Mouse (Mus musculus) lung, postnatal 0 days (tissue): Measurements from ENCODE around the gene Rabep2. TPM values are rescaled to one million over a fixed set of nuclear protein-coding genes. Genes with fewer than 3 reads are reported as not detected.

Experiments used
- ATAC-seq: fragments of 200-750 bp; cut with Nextera tagmentation; 2 replicates; pipeline ENCODE4 v1.8.0; 2017; ENCODE audit warnings: moderate library complexity
- DNase-seq: peaks from one replicate; pipeline ENCODE4 v3.0.0-alpha.2; 2016; ENCODE audit warnings: low spot score
- H3K27ac ChIP-seq: fragments of 300-500 bp; sonication (generic); 2 replicates; pipeline ENCODE4 v1.5.1; 2014; ENCODE audit warnings: antibody characterized with exemption, mild to moderate bottlenecking, low read length, mixed read lengths
- H3K27me3 ChIP-seq: fragments of 300-500 bp; sonication (generic); replicated peaks from 2 replicates; pipeline ENCODE4 v1.6.1; 2014; ENCODE audit warnings: low read length, mixed read lengths; ENCODE audit not compliant: insufficient read depth
- H3K36me3 ChIP-seq: fragments of 300-500 bp; sonication (generic); 2 replicates; pipeline ENCODE4 v1.6.1; 2014; ENCODE audit warnings: low read length, mixed read lengths; ENCODE audit not compliant: insufficient read depth
- H3K4me1 ChIP-seq: fragments of 300-500 bp; sonication (generic); 2 replicates; pipeline ENCODE4 v1.6.1; 2014; ENCODE audit warnings: antibody characterized with exemption, low read depth, low read length, mixed read lengths; ENCODE audit not compliant: insufficient read depth
- H3K4me2 ChIP-seq: fragments of 300-500 bp; sonication (generic); replicated peaks from 2 replicates; pipeline ENCODE4 v1.6.1; 2014; ENCODE audit warnings: low read depth, mild to moderate bottlenecking, low read length, moderate library complexity, mixed read lengths
- H3K4me3 ChIP-seq: fragments of 300-500 bp; sonication (generic); 2 replicates; pipeline ENCODE4 v1.5.1; 2014; ENCODE audit warnings: low read depth, low read length
- H3K9ac ChIP-seq: fragments of 300-500 bp; sonication (generic); replicated peaks from 2 replicates; pipeline ENCODE4 v1.6.1; 2014; ENCODE audit warnings: low read depth, mild to moderate bottlenecking
- H3K9me3 ChIP-seq: fragments of 300-500 bp; sonication (generic); 2 replicates; pipeline ENCODE4 v1.6.1; 2016; ENCODE audit warnings: low read length, mixed read lengths
- CTCF ChIP-seq: IDR thresholded peaks from 2 replicates; pipeline ENCODE4 v1.5.1; 2016; ENCODE audit warnings: antibody characterized with exemption, mild to moderate bottlenecking
- EP300 ChIP-seq: IDR thresholded peaks from 2 replicates; pipeline ENCODE4 v1.6.1; 2016; ENCODE audit warnings: antibody characterized with exemption, mild to moderate bottlenecking, control low read depth
- WGBS: fragments of 180-500 bp; shearing (Covaris S2); extraction: QIAGEN DNeasy Blood & Tissue Kit; methylation state at CpG from one replicate; pipeline ENCODE4 v1.1.7; 2014; 5-methylcytosine and 5-hydroxymethylcytosine counted together
- polyA plus RNA-seq: library from polyadenylated mRNA; unstranded; fragments of >200 nt; fragmentation: Nextera tagmentation; extraction: Ambion mirVana; gene quantifications from 2 replicates; pipeline ENCODE4 v1.2.1, GENCODE M21; 2015

The Rabep2 gene
- polyA plus RNA-seq, 1 experiment from 2014 or later: 28.3 TPM

DNA sequence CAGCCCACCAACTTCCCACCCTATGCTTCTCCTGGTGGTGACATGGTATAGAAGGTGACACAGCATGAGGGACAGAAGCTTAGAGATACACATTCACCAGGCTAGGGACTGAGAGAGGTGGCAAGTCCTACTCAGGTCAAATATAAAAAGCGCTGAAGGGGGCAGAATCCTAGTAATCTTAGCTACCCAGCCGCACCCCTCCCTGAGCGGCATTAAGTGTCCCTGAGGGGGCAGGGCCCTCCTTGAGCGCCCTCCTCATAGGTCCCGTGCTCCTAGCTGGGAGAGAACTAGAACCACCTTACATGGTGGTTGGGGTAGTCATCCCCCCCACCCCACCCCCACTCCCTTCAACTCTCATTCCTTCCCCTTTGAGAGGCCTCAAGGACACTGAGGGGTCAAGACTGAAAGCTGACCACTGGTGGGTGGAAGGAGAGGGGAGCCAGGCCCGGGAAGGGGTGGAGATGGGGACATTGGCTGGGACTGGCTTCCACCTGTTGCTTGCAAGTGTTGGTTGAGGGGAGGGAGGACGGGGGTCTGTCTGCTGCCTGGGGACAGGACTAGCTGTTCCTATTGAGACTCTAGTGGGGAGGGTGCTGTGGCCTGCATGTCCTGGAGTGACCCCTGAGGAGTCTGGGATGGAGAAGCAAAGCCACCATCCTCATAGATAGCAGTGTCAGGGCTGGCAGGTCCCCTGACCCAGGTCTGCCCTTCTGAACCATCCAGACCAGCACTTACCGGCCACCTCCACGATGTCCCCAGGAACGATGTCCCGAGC lies 30.5 kb downstream of the Rabep2 start:
- no peak for DNase-seq
- Histone ChIP-seq H3K9me3 (no peaks in the 10 kb centered on the region), H3K27ac (no peak overlapping the region), H3K4me2 (no peak overlapping the region), H3K9ac (no peak overlapping the region), H3K36me3 (no peaks in the 10 kb centered on the region), H3K4me3 (no peak overlapping the region), H3K4me1 (no peaks in the 10 kb centered on the region), H3K27me3 (no peaks in the 10 kb centered on the region)
- WGBS: 71% methylated on average over 11 of the region's 11 CpGs
- TF ChIP-seq EP300: no peak
- no peak for ATAC-seq

DNA sequence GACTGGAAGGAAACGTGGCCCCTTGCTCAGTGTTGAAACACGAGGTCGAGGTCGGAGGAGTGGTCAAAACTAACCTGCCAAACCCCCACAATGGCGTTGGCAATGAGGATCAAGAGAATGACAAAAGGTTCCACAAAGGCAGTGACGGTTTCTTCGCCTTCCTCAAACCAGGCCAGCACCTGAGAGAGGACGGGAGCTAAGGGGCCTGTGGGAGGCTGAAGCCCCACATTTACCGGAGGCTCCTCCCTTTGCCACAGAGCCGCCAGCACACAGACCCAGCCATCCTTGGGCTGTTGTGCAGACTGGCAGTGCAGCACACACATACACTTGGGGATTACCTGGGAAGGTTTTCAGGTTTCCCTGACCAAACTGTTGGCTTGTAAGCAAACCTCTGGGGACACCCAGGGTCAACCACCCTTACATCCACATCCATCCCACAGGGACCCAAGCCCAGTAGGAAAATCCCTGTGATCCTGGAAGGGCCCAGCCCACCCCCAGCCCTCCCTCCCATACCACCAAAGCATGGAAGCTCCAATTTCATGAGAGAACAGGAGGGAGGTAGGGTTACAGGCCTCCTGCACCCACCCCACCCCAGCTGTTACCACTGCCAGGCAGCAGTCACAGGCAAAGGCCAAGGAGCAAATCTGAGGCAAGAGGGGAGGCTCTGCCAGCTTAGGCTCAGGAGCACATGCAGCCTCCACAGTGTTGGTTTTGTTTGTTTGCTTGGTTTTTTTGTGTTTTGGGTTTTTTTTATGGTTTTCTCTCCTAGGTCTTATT lies 32.3 kb downstream of the Rabep2 start:
- DNase-seq: no peak
- WGBS: 47% methylated on average over 10 of the region's 10 CpGs
- H3K9me3 ChIP-seq: no peaks in the 10 kb centered on the region
- H3K27ac ChIP-seq: no peak overlapping the region
- H3K4me3 ChIP-seq: no peak overlapping the region
- no peak for ATAC-seq
- no peak for TF ChIP-seq CTCF
- no peak for TF ChIP-seq EP300
- no peak overlapping the region for H3K9ac ChIP-seq
- no peak overlapping the region for H3K4me2 ChIP-seq
- no peaks in the 10 kb centered on the region for H3K27me3 ChIP-seq
- H3K4me1 ChIP-seq: no peaks in the 10 kb centered on the region
- no peaks in the 10 kb centered on the region for H3K36me3 ChIP-seq

DNA sequence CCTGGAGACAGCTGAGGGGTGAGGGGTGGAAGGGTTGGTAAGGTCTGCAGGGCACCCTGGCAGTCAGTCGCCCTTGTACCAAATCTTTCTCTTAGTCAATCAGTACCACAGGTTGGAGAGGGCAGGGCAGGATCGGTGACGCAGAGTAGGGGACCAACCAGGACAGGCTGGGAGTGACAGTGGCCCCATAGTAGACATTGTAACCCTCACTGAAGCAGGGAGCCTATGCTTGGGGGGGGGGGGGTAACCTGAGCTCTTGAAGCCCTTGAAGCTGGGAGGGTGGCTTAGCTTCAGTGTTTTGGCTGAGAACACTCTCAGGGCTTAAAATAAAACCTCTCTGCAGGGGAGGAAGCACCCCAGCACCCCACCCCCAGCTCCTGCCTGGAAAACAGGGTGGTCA lies 33.1 kb downstream of the Rabep2 start:
- Histone ChIP-seq H3K4me3 (no peak overlapping the region), H3K27ac (no peak overlapping the region)
- no peak for TF ChIP-seq EP300
- no peak for TF ChIP-seq CTCF

DNA sequence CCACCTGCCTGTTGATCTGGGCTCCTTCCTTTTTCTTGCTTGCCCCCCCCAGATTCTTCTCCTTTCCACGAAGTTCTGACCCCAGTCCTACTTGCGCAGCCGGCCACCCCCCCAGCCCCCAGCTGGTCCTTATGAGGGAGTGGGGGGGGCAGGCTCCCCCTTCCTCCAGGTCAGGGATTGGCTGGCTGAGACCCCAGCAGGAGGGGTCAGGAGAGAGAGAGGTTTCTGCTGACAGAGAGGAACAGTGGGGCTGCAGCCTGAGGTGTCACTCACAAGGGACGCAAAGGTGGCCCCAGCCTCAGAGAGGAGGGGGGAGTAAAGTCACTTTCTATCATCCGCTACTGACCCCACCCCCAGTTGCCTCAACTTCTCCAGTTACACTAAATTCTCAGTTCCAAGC lies 34.4 kb downstream of the Rabep2 start, which contains the start of gene Atp2a1:
TSS of gene Atp2a1 (minus strand) at position 105 of the 400 bp plus-strand sequence.
- Histone ChIP-seq H3K4me1 (no peaks in the 10 kb centered on the region), H3K27me3 (no peaks in the 10 kb centered on the region), H3K36me3 (no peaks in the 10 kb centered on the region; the same call in none of the 2 replicates), H3K4me3 (no peak within 1 kb of the TSS), H3K4me2 (no peak within 1 kb of the TSS), H3K27ac (no peak within 1 kb of the TSS), H3K9me3 (no peaks in the 10 kb centered on the region), H3K9ac (no peak within 1 kb of the TSS; the same call in 1 of the 2 replicates)
- WGBS: 39% methylated on average over 5 of the region's 5 CpGs
- no peak for DNase-seq
- TF ChIP-seq EP300: no peak
- no peak for ATAC-seq

More for the DNA sequence above, 33.1 kb downstream of the Rabep2 start:
- DNase-seq: no peak
- H3K36me3 ChIP-seq: no peaks in the 10 kb centered on the region; the same call in 1 of the 2 replicates
- H3K9ac ChIP-seq: no peak overlapping the region
- no peak overlapping the region for H3K4me2 ChIP-seq
- no peak for ATAC-seq
- no peaks in the 10 kb centered on the region for H3K27me3 ChIP-seq
- WGBS: 61% methylated on average over 3 of the region's 3 CpGs
- H3K4me1 ChIP-seq: no peaks in the 10 kb centered on the region
- H3K9me3 ChIP-seq: no peaks in the 10 kb centered on the region

DNA sequence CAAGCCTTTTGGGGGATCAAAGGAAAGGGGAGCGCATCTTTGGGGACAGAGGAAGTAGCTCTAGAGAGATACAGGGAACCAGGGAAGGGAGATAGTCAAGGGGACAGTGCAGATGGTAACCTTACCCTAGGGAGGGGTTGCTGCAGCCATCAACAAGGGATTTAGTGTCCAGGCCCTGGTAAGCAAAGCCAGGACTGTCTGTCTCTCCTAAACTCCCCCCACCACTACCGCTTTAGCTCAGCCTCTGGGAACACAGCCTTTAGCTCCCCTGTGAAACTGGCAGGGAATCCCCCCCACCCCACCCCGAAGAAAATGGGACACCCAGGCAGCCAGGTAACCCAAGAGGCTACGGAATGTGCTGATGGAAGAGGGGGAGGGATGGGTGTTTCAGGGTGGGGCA lies 35.0 kb downstream of the Rabep2 start:
- H3K4me2 ChIP-seq: no peak overlapping the region
- DNase-seq (no peak), ATAC-seq (no peak)
- 58% methylated on average over 4 of the region's 4 CpGs for WGBS
- H3K9ac ChIP-seq: no peak overlapping the region
- H3K4me1 ChIP-seq: no peaks in the 10 kb centered on the region
- no peak overlapping the region for H3K4me3 ChIP-seq
- peaks cover 5% of the 10 kb centered on the region for H3K36me3 ChIP-seq
- TF ChIP-seq EP300: no peak
- TF ChIP-seq CTCF: no peak
- no peaks in the 10 kb centered on the region for H3K9me3 ChIP-seq
- no peak overlapping the region for H3K27ac ChIP-seq
- no peaks in the 10 kb centered on the region for H3K27me3 ChIP-seq

DNA sequence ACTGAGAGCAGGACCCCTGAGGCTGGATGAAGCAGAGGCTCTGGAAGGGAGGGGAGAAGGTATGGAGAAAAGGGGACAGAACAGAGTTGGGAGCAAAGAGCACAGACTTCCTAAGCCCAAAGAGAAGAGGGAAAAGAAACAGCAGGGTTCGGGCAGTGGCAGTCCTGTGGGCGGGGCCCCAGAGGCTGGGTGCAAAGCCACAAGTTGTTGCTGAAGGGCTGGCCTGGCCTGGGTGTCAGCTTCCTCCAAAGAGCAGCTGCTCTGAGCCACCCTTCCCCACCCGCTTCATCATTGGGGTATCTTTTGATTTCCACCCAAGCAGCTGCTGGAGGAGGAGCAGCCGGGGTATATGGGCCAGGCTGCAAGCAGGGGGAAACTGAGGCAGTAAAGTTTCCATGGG lies 35.6 kb downstream of the Rabep2 start:
- TF ChIP-seq CTCF (no peak), EP300 (no peak)
- no peaks in the 10 kb centered on the region for H3K9me3 ChIP-seq
- H3K27ac ChIP-seq: no peak overlapping the region
- peak; percentile 19 for DNase-seq
- no peaks in the 10 kb centered on the region for H3K27me3 ChIP-seq
- H3K4me1 ChIP-seq: no peaks in the 10 kb centered on the region
- H3K9ac ChIP-seq: no peak overlapping the region; the same call in 1 of the 2 replicates
- no peak overlapping the region for H3K4me2 ChIP-seq
- no peak for ATAC-seq
- no peak overlapping the region for H3K4me3 ChIP-seq
- H3K36me3 ChIP-seq: peaks cover 8% of the 10 kb centered on the region
- 58% methylated on average over 4 of the region's 4 CpGs for WGBS
